Mouse (Mus musculus): ENCODE data around the gene Gpa33. TPM values are rescaled to one million over a fixed set of nuclear protein-coding genes. Genes with fewer than 3 reads are reported as not detected.

Gpa33 gene
- total and polyA plus RNA-seq, 3 experiments = 0.04 TPM; not detected in 2

GRCm38 (mm10) chr1:166154162-166155112 is 24.4 kb downstream of the Gpa33 start:
- Histone ChIP-seq H3K9ac (ENCODE audit: insufficient read depth, low read depth) (no peak overlapping the region), H3K27ac (ENCODE audit: insufficient read depth, low read depth) (no peak overlapping the region), H3K4me1 (ENCODE audit: control insufficient read depth in 1 of 2, insufficient read depth in 2 of 2) (peaks cover 3 to 28% of the 10 kb centered on the region in 2 experiments; a peak in 3 of 4 replicates), H3K27me3 (replicated peaks) (peaks cover 36% of the 10 kb centered on the region), H3K4me3 (replicated peaks in 1 of 3; ENCODE audit: low read depth in 2 of 3, low read length in 2 of 3, poor library complexity in 1 of 3) (no peak overlapping the region), H3K79me2 (replicated peaks; ENCODE audit: control insufficient read depth, extremely low read depth, insufficient read depth, poor library complexity, severe bottlenecking) (no peaks in the 10 kb centered on the region), H3K4me2 (ENCODE audit: insufficient read depth, low read depth, poor library complexity, severe bottlenecking) (peak overlapping the region; percentile 68; the same call in 1 of the 2 replicates), H3K36me3 (replicated peaks in 1 of 2; ENCODE audit: control insufficient read depth in 1 of 2, insufficient read depth in 1 of 2, low read length in 1 of 2) (no peaks in the 10 kb centered on the region), H3K9me3 (replicated peaks; ENCODE audit: low read length) (no peaks in the 10 kb centered on the region)
- in situ Hi-C loops (cut with MboI; ENCODE audit: low pct_ligation_motif_present, low pct_unique_long_range_greater_than_20kb, low sequenced_read_pairs) (loop anchor here (5.0 to 25.0 kb wide), 6 partner anchors 150 to 492 kb away; partner anchors contain the start of gene Pou2f1), dilution Hi-C loops (cut with MboI; ENCODE audit: extremely low pct_ligation_motif_present, extremely low pct_unique_long_range_greater_than_20kb, low sequenced_read_pairs) (no loop called here)
- TF ChIP-seq JUN (IDR thresholded peaks at IDR 0.05; ENCODE audit: insufficient read depth, low read depth, low read length) = no peak
- TF ChIP-seq USF2 (conservative IDR thresholded peaks at IDR 0.05; ENCODE audit: low read depth, low read length) = no peak
- TF ChIP-seq MAZ (IDR thresholded peaks at IDR 0.05; ENCODE audit: low read depth, low read length) = no peak
- no peak for TF ChIP-seq ZKSCAN1 (IDR thresholded peaks at IDR 0.05; ENCODE audit: borderline replicate concordance, low read depth, low read length)
- TF ChIP-seq MAFK (IDR thresholded peaks at IDR 0.05; ENCODE audit: insufficient replicate concordance, low read length) = no peak
- TF ChIP-seq CHD1 (IDR thresholded peaks at IDR 0.05; ENCODE audit: low read depth, low read length) = no peak
- TF ChIP-seq TBP (conservative IDR thresholded peaks at IDR 0.05; ENCODE audit: low read depth, low read length) = no peak
- TF ChIP-seq UBTF (IDR thresholded peaks at IDR 0.05; ENCODE audit: low read depth, low read length) = no peak
- no peak for TF ChIP-seq MYC (IDR thresholded peaks at IDR 0.05; ENCODE audit: low read depth, low read length)
- TF ChIP-seq ZNF384 (IDR thresholded peaks at IDR 0.05; ENCODE audit: low read depth, low read length) = no peak
- TF ChIP-seq E2F4 (IDR thresholded peaks at IDR 0.05; ENCODE audit: insufficient replicate concordance, low read depth, low read length) = no peak
- TF ChIP-seq ELF1 (IDR thresholded peaks at IDR 0.05; ENCODE audit: low read depth, low read length) = no peak; the same call in 1 of the 2 replicates
- TF ChIP-seq PAX5 (IDR thresholded peaks at IDR 0.05; ENCODE audit: low read length) = no peak
- TF ChIP-seq SIN3A (IDR thresholded peaks at IDR 0.05; ENCODE audit: low read length) = 0 out of 2 replicates have a peak, but pooled peaks have one; percentile 14
- TF ChIP-seq MEF2A (IDR thresholded peaks at IDR 0.05; ENCODE audit: borderline replicate concordance, low read depth, low read length) = no peak
- TF ChIP-seq POLR2A (IDR thresholded peaks at IDR 0.05; ENCODE audit: low read depth, low read length) = no peak
- TF ChIP-seq HCFC1 (IDR thresholded peaks at IDR 0.05; ENCODE audit: low read depth, low read length) = no peak
- peak; percentile 67 to 94 for TF ChIP-seq CTCF (conservative IDR thresholded peaks at IDR 0.05 in 1 of 2, IDR thresholded peaks at IDR 0.05 in 1 of 2; ENCODE audit: low read depth in 2 of 2, low read length in 2 of 2)
- TF ChIP-seq ETS1 (conservative IDR thresholded peaks at IDR 0.05; ENCODE audit: low read depth, low read length) = no peak
- no peak for TF ChIP-seq IRF4 (IDR thresholded peaks at IDR 0.05; ENCODE audit: low read depth, low read length)
- TF ChIP-seq TCF12 (IDR thresholded peaks at IDR 0.05; ENCODE audit: low read depth, low read length) = no peak
- TF ChIP-seq JUND (conservative IDR thresholded peaks at IDR 0.05; ENCODE audit: low read depth, low read length) = no peak
- TF ChIP-seq BHLHE40 (IDR thresholded peaks at IDR 0.05; ENCODE audit: low read depth, low read length) = peak; percentile 65
- peak; percentile 78 for TF ChIP-seq SMC3 (IDR thresholded peaks at IDR 0.05; ENCODE audit: low read depth, low read length)
- TF ChIP-seq GABPA (IDR thresholded peaks at IDR 0.05; ENCODE audit: insufficient replicate concordance, low read depth, low read length) = no peak
- no peak for TF ChIP-seq EP300 (IDR thresholded peaks at IDR 0.05; ENCODE audit: low read length)
- TF ChIP-seq RAD21 (IDR thresholded peaks at IDR 0.05; ENCODE audit: low read depth, low read length) = peak; percentile 95
- no peak for TF ChIP-seq MXI1 (IDR thresholded peaks at IDR 0.05; ENCODE audit: low read depth, low read length)
- TF ChIP-seq ZC3H11A (IDR thresholded peaks at IDR 0.05; ENCODE audit: low read depth, low read length) = peak; percentile 54
- TF ChIP-seq ZMIZ1 (IDR thresholded peaks at IDR 0.05; ENCODE audit: low read depth, low read length) = no peak
- no peak for TF ChIP-seq MAX (IDR thresholded peaks at IDR 0.05; ENCODE audit: low read length)
- no peak for TF ChIP-seq POLR2AphosphoS2 (IDR thresholded peaks at IDR 0.05; ENCODE audit: low read depth, low read length)
- TF ChIP-seq USF1 (IDR thresholded peaks at IDR 0.05; ENCODE audit: low read depth, low read length) = no peak
- TF ChIP-seq NRF1 (IDR thresholded peaks at IDR 0.05; ENCODE audit: low read depth, low read length) = no peak
- DNase-seq (ENCODE audit: extremely low read depth) = peak; percentile 78

All from CH12.LX (cell line).